Mouse (Mus musculus): ENCODE results near the gene Cpsf6.

DNA sequence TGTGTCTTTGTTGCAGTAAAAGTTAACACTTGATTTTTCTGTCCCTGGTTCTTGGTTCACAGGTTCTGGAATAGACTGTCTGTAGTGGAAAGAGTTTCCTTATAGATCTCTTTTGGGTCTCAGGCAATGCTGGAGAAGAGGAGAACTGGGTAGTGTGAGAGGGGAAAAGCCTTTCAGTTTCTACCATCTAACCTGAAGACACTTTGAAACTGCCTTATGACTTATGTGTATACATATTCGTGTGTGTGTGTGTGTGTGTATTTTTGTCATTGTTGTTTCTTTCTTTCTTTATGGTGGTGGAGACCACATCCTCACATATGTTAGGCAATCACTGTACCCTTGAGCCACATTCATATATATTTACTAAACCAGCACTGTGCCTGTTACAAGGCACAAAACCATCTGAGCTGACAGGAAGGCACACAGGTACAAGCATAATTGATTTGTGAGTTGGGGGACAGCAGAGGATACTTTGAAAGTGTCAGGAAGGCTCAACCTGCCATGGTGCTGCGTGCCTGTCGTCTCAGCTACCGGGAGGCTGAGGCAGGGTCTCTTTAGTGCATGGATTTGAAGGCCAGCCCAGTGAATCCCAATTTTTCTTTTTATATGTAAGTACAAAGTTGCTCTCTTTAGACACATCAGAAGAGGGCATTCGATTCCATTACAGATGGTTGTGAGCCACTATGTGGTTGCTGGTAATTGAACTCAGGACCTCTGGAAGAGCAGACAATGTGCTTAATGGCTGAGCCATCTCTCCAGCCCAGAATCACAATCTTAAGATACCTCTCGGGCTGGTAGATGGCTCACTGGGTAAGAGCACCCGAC, 41.7 kb upstream of the Cpsf6 start:
- TF ChIP-seq CTCF (IDR thresholded peaks at IDR 0.05; ENCODE audit: low read depth): no peak
- no peak for TF ChIP-seq EP300 (optimal IDR thresholded peaks at IDR 0.05)

Measured in stomach, postnatal 0 days (tissue).